Mouse (Mus musculus): ENCODE measurements around the gene Ifitm2. TPM values are rescaled to one million over a fixed set of nuclear protein-coding genes. Genes with fewer than 3 reads are reported as not detected.

Gene Ifitm2
- total and polyA plus RNA-seq, 3 experiments: 213 to 317 TPM; not detected in 1

DNA sequence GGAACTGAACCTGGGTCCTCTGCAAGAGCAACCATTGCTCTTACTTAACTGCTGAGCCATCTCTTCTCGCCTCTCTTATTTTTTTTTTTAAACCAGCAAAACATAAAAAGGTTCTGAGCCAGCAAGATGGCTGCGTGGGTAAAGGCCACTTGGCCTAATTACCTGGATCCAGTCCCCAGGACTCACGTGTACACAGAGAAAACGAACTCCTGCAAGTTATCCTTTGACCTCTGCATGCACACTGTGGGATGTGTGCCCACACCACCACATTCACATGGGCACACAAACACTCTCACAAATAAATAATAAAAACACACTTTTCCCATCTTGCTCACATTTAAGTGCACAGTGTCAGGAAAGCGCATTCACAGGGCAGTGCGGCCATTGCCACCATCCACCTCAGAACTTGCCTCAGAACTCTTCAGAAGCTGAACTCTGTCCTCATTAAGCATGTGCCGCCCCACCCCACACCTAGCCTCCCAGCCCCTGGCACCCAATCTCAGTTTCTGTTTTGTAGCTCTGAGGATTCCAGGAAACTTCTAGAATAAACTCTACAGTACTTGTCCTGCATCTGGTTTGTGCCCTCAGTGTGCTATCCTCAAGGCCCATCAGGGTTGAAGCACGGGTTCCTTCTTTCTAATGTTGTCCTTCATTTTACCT lies 41.6 kb downstream of the Ifitm2 start (continued):
- no peak for TF ChIP-seq POLR2AphosphoS5 (IDR thresholded peaks at IDR 0.05; ENCODE audit: borderline replicate concordance, low read depth, low read length)

DNA sequence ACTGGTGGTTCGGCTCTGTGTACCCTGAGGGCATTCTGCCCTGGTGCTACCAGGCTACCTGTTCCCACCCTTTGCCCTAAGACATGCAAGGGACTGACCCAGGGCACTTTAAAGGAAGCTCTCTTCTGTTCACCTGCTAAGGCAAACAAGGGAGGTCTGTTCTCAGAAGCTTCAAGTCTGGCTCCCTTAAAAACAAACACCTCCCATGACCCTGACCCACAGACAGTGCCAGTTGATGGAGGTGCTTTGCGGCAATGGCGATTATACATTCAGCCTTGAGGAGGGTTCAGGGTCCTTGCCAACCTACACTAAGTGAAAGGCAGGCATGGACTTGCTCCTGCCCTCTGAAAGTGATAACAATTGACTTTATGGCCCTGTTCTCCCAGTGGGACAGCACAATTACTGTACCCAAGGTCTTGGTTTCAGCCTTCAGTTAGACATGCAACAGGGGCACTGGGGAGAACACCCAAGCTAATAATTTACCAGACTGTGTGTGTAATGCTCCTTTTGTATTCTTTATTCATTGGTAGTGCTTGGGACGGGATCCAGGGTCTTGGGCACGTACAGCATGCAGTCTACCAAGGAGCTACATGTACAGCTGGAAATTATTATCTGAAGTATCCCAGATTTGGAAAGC lies 42.8 kb downstream of the Ifitm2 start:
- DNase-seq (ENCODE audit: low read depth, low spot score): no peak
- Histone ChIP-seq H3K79me2 (ENCODE audit: control insufficient read depth, insufficient read depth, low read length, poor library complexity) (no peaks in the 10 kb centered on the region), H3K36me3 (ENCODE audit: control insufficient read depth in 1 of 2, insufficient read depth in 2 of 2, low read length in 2 of 2) (0 out of 4 replicates have a peak, but pooled peaks cover 0 to 2% of the 10 kb centered on the region in 2 experiments), H3K27ac (ENCODE audit: control insufficient read depth, low read depth, low read length) (no peak overlapping the region), H3K27me3 (ENCODE audit: control insufficient read depth in 1 of 2, insufficient read depth in 2 of 2, low read length in 2 of 2) (peaks cover 0 to 5% of the 10 kb centered on the region in 2 experiments; a peak in 1 of 4 replicates), H3K9me3 (replicated peaks; ENCODE audit: insufficient read depth, low read length) (no peaks in the 10 kb centered on the region), H3K4me3 (ENCODE audit: control insufficient read depth in 1 of 2, insufficient read depth in 1 of 2, low read depth in 2 of 2, low read length in 2 of 2) (no peak overlapping the region), H3K9ac (ENCODE audit: control insufficient read depth, low read depth, low read length, poor library complexity, severe bottlenecking) (no peak overlapping the region), H3K4me1 (ENCODE audit: control insufficient read depth in 1 of 2, insufficient read depth in 2 of 2, low read length in 2 of 2) (no peaks in the 10 kb centered on the region)
- no peak for TF ChIP-seq ZC3H11A (IDR thresholded peaks at IDR 0.05; ENCODE audit: low read depth, low read length)
- TF ChIP-seq CHD2 (IDR thresholded peaks at IDR 0.05; ENCODE audit: low read length): no peak
- no peak for TF ChIP-seq TCF12 (IDR thresholded peaks at IDR 0.05; ENCODE audit: low read depth, low read length)
- TF ChIP-seq RCOR1 (IDR thresholded peaks at IDR 0.05; ENCODE audit: low read depth, low read length): no peak
- no peak for TF ChIP-seq TAL1 (IDR thresholded peaks at IDR 0.05; ENCODE audit: low read length)
- no peak for TF ChIP-seq SMC3 (IDR thresholded peaks at IDR 0.05; ENCODE audit: low read depth, low read length)
- TF ChIP-seq MYC (IDR thresholded peaks at IDR 0.05; ENCODE audit: low read depth, low read length): no peak
- no peak for TF ChIP-seq CHD1 (IDR thresholded peaks at IDR 0.05; ENCODE audit: low read depth, low read length)
- no peak for TF ChIP-seq SIN3A (IDR thresholded peaks at IDR 0.05; ENCODE audit: low read length)

DNA sequence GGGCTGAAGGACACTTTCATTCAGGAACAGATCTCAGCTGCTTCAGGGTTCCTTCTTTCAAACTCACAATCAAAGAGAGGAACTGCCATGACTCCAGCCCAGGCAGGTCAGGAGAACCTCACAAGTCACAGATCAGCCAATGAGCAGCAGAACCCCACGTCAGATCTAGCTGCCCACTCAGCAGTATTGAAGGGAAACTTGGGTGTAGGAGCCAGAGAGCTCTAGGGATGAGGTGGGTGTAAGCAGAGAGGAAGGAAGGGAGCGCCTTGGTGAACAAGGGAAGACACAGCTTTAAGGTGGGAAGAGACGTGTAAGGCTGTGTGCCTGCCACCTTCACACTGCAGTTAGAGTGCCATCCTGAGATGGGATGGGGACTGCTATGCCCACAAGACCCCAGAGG lies 43.5 kb downstream of the Ifitm2 start:
- Histone ChIP-seq H3K9ac (ENCODE audit: control insufficient read depth, low read depth, low read length, poor library complexity, severe bottlenecking) (no peak overlapping the region), H3K79me2 (ENCODE audit: control insufficient read depth, insufficient read depth, low read length, poor library complexity) (no peaks in the 10 kb centered on the region), H3K9me3 (replicated peaks; ENCODE audit: insufficient read depth, low read length) (no peaks in the 10 kb centered on the region), H3K4me1 (ENCODE audit: control insufficient read depth in 1 of 2, insufficient read depth in 2 of 2, low read length in 2 of 2) (no peaks in the 10 kb centered on the region), H3K27me3 (ENCODE audit: control insufficient read depth in 1 of 2, insufficient read depth in 2 of 2, low read length in 2 of 2) (peaks cover 0 to 5% of the 10 kb centered on the region in 2 experiments; a peak in 1 of 4 replicates), H3K36me3 (ENCODE audit: control insufficient read depth in 1 of 2, insufficient read depth in 2 of 2, low read length in 2 of 2) (no peaks in the 10 kb centered on the region), H3K4me3 (ENCODE audit: control insufficient read depth in 1 of 2, insufficient read depth in 1 of 2, low read depth in 2 of 2, low read length in 2 of 2) (no peak overlapping the region), H3K27ac (ENCODE audit: control insufficient read depth, low read depth, low read length) (no peak overlapping the region)
- DNase-seq (ENCODE audit: low read depth, low spot score): no peak
- TF ChIP-seq NELFE (IDR thresholded peaks at IDR 0.05; ENCODE audit: low read depth, low read length): no peak
- no peak for TF ChIP-seq MAX (IDR thresholded peaks at IDR 0.05; ENCODE audit: low read length)
- no peak for TF ChIP-seq ELF1 (IDR thresholded peaks at IDR 0.05; ENCODE audit: low read depth, low read length)
